Mouse (Mus musculus) spleen, postnatal 0 days (tissue): ENCODE measurements around the gene Sbno1. TPM values are rescaled to one million over a fixed set of nuclear protein-coding genes. Genes with fewer than 3 reads are reported as not detected.

Experiments
- polyA plus RNA-seq: library from polyadenylated mRNA; unstranded; fragments of >200 nt; fragmentation: Nextera tagmentation; extraction: Ambion mirVana; gene quantifications from 2 replicates; pipeline ENCODE4 v1.2.1, GENCODE M21; 2015

Sbno1 gene
- polyA plus RNA-seq, result 60.5 and 63.2 TPM in 2 replicates

GRCm38 (mm10) chr5:124425412-124426259 lies at the start of gene Sbno1:
TSS of gene Sbno1 (minus strand) at chr5:124426001.

DNA sequence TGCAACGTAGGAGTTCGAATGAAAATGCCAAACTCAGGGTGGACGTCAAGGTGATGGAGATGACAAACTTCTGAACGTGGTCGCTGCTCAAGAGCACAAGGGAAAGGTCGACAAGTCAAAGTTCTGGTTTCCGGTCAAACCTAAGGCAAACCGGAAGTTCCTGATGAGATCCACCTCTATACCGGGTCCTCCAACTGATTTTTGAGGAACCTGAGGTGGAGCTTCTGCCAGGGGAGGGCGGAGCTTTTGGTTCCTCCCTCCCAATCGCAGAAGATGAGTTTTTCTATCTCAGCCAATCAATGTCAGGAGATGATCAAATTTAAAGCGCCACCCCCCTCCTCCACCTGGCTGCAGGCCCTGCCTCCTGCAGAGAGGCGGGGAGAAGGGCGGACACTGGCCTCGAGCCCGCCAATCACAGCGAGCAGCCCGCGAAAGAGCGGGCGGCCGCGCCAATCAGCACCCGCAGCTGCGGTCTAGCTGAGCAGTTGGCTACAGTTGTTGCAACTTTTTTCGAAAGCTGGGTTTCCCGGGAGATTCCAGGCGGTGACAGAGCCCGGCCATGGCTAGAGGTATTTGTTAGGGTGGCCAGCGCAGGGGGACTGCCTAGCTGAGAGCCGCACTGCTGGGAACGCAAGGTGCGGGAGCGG lies 13.8 kb upstream of the Sbno1 start, which contains the start of gene Kmt5a:
Gene Kmt5a (plus strand): TSS at position 484 of the 647 bp plus-strand sequence.

DNA sequence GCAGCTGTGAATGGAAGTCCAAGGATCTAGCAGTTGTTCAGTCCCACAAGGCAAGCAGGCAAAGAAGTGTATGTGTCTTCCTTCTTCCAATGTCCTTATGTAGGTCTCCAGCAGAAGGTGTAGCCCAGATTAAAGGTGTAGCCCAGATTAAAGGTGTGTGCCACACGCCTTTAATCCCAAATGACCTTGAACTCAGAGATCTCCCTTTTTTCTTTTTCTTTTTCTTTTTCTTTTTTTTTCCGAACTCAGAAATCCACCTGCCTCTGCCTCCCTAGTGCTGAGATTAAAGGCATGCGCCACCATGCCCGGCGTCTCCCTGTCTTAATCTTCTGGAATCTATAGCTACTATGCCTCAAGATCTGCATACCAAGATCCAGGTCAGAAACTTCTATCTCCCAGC lies 62.8 kb downstream of the Sbno1 start, which contains the start of gene Cdk2ap1:
Gene Cdk2ap1 (minus strand): TSS at position 101 of the 400 bp plus-strand sequence.

GRCm38 (mm10) chr5:124327510-124328364 lies 98.1 kb downstream of the Sbno1 start, which contains the start of the genes Mphosph9 and 2810006K23Rik:
TSS of gene Mphosph9 (minus strand) at chr5:124327972.
TSS of gene 2810006K23Rik (plus strand) at chr5:124328089.

Other genes starting within 250 kb of the Sbno1 start
- 2.3 and 2.9 TPM in 2 replicates for gene Pitpnm2, start 176.2 kb downstream of the Sbno1 start, polyA plus RNA-seq
- gene Mphosph9, start 98.0 kb downstream of the Sbno1 start, polyA plus RNA-seq, result 5.4 and 6.6 TPM in 2 replicates
- gene 2810006K23Rik, start 97.9 kb downstream of the Sbno1 start, polyA plus RNA-seq, result 7.1 and 8.3 TPM in 2 replicates
- 39.0 and 40.0 TPM in 2 replicates for gene Cdk2ap1, start 62.9 kb downstream of the Sbno1 start, polyA plus RNA-seq
- 54.2 and 58.2 TPM in 2 replicates for gene Kmt5a, start 13.9 kb upstream of the Sbno1 start, polyA plus RNA-seq
- gene Rilpl2, start 52.4 kb upstream of the Sbno1 start, polyA plus RNA-seq, result 19.2 and 24.8 TPM in 2 replicates
- gene Snrnp35, start 57.1 kb upstream of the Sbno1 start, polyA plus RNA-seq, result 12.1 and 12.6 TPM in 2 replicates
- 4.2 and 6.2 TPM in 2 replicates for gene Rilpl1, start 105.4 kb upstream of the Sbno1 start, polyA plus RNA-seq
- gene Tmed2, start 114.7 kb upstream of the Sbno1 start, polyA plus RNA-seq, result 335 and 349 TPM in 2 replicates
- gene Ddx55, start 126.9 kb upstream of the Sbno1 start, polyA plus RNA-seq, result 11.3 and 12.5 TPM in 2 replicates
- gene Eif2b1, start 153.1 kb upstream of the Sbno1 start, polyA plus RNA-seq, result 47.7 and 55.4 TPM in 2 replicates
- gene Gtf2h3, start 153.1 kb upstream of the Sbno1 start, polyA plus RNA-seq, result 25.6 and 28.8 TPM in 2 replicates
- gene Atp6v0a2, start 202.6 kb upstream of the Sbno1 start, polyA plus RNA-seq, result 15.8 and 20.6 TPM in 2 replicates